Mouse (Mus musculus): ENCODE results near the gene Cpt1b.
"Not testable (repeated sequence)": the region's sequence is repeated elsewhere in the genome, so short reads cannot be mapped to it uniquely, and the experiment has no call there.

Gene Cpt1b

GRCm38 (mm10) chr15:89432946-89433345 lies 7.3 kb upstream of the Cpt1b start:
- DNase-seq (ENCODE audit: low read depth), result no peak

- DNase-seq (ENCODE audit: low read depth), result no peak
Observed at GRCm38 (mm10) chr15:89431806-89432205, 6.1 kb upstream of the Cpt1b start.

GRCm38 (mm10) chr15:89431271-89431670 lies 5.6 kb upstream of the Cpt1b start:
- no peak for DNase-seq (ENCODE audit: low read depth)

GRCm38 (mm10) chr15:89430771-89431170 lies 5.1 kb upstream of the Cpt1b start:
- DNase-seq (ENCODE audit: low read depth), result not testable (repeated sequence)

- DNase-seq (ENCODE audit: low read depth), result no peak
Observed at GRCm38 (mm10) chr15:89430341-89430740, 4.7 kb upstream of the Cpt1b start.

GRCm38 (mm10) chr15:89429352-89430221 lies 3.9 kb upstream of the Cpt1b start, which contains the start of the genes C730034F03Rik, Gm44502 and Chkb:
Gene C730034F03Rik (plus strand): TSS chr15:89429589.
Gene Gm44502 (minus strand): TSS chr15:89429696.
Gene Chkb (minus strand): TSS chr15:89429908.
- DNase-seq (ENCODE audit: low read depth), result peak; percentile 87

- no peak for DNase-seq (ENCODE audit: low read depth)
Observed at GRCm38 (mm10) chr15:89428821-89429351, 3.2 kb upstream of the Cpt1b start.

GRCm38 (mm10) chr15:89428136-89428790 lies 2.6 kb upstream of the Cpt1b start:
- no peak for DNase-seq (ENCODE audit: low read depth)

GRCm38 (mm10) chr15:89426716-89427115 lies 1.1 kb upstream of the Cpt1b start:
- DNase-seq (ENCODE audit: low read depth), result no peak

- DNase-seq (ENCODE audit: low read depth), result no peak
Observed at GRCm38 (mm10) chr15:89424621-89425020, 1.0 kb downstream of the Cpt1b start.

GRCm38 (mm10) chr15:89421938-89422337 lies 3.7 kb downstream of the Cpt1b start:
- DNase-seq (ENCODE audit: low read depth), result no peak

GRCm38 (mm10) chr15:89415282-89415681 lies 10.4 kb downstream of the Cpt1b start:
- no peak for DNase-seq (ENCODE audit: low read depth)

GRCm38 (mm10) chr15:89410118-89410517 lies 15.5 kb downstream of the Cpt1b start, which contains the start of gene Syce3:
Gene Syce3 (minus strand): TSS chr15:89410503.
- no peak for DNase-seq (ENCODE audit: low read depth)

- DNase-seq (ENCODE audit: low read depth), result no peak
Observed at GRCm38 (mm10) chr15:89406691-89407090, 19.0 kb downstream of the Cpt1b start.

- DNase-seq (ENCODE audit: low read depth), result no peak
Observed at GRCm38 (mm10) chr15:89404831-89405623, 20.6 kb downstream of the Cpt1b start.

GRCm38 (mm10) chr15:89402471-89402870 lies 23.2 kb downstream of the Cpt1b start:
- DNase-seq (ENCODE audit: low read depth), result no peak

GRCm38 (mm10) chr15:89399716-89400115 lies 25.9 kb downstream of the Cpt1b start:
- no peak for DNase-seq (ENCODE audit: low read depth)

- no peak for DNase-seq (ENCODE audit: low read depth)
Observed at GRCm38 (mm10) chr15:89398146-89398545, 27.5 kb downstream of the Cpt1b start.

- no peak for DNase-seq (ENCODE audit: low read depth)
Observed at GRCm38 (mm10) chr15:89396883-89397282, 28.8 kb downstream of the Cpt1b start.

- DNase-seq (ENCODE audit: low read depth), result no peak
Observed at GRCm38 (mm10) chr15:89390081-89390480, 35.6 kb downstream of the Cpt1b start.

GRCm38 (mm10) chr15:89387127-89387526 lies 38.5 kb downstream of the Cpt1b start:
- no peak for DNase-seq (ENCODE audit: low read depth)

GRCm38 (mm10) chr15:89384617-89385016 lies 41.0 kb downstream of the Cpt1b start, which contains the start of gene Klhdc7b:
Gene Klhdc7b (plus strand): TSS chr15:89384917.
- no peak for DNase-seq (ENCODE audit: low read depth)

All from c-Kit-positive CD71-positive TER-119-negative erythroid progenitor cells, embryonic 14.5 days (primary cell).